Mouse (Mus musculus) bone marrow macrophage, adult 2 months (primary cell): Measurements from ENCODE around the gene Ddx5.
"Not testable (repeated sequence)": the region's sequence is repeated elsewhere in the genome, so short reads cannot be mapped to it uniquely, and the experiment has no call there.

Experiments
- CTCF ChIP-seq: IDR thresholded peaks from 2 replicates; pipeline ENCODE4 v1.5.1; 2012; ENCODE audit warnings: low read depth, mild to moderate bottlenecking, low read length, moderate library complexity
- POLR2A ChIP-seq: IDR thresholded peaks from 2 replicates; pipeline ENCODE4 v1.6.1; 2012; ENCODE audit warnings: mild to moderate bottlenecking, low read depth, low read length, borderline replicate concordance

GRCm38 (mm10) chr11:106740724-106741123 is 48.3 kb downstream of the Ddx5 start:
- TF ChIP-seq CTCF, POLR2A: not testable (repeated sequence)
